Mouse (Mus musculus): ENCODE data around the gene Tomm70a. TPM values are rescaled to one million over a fixed set of nuclear protein-coding genes. Genes with fewer than 3 reads are reported as not detected.

Tomm70a gene
- total RNA-seq (2021) = 10 to 100 TPM; 40.4 to 43.9 TPM
- long read RNA-seq, experiment 1, full-length matches to known transcripts = 87 of 109 reads
- long read RNA-seq, experiment 1, partial matches to known transcripts = 18 of 109 reads
- long read RNA-seq, experiment 1, other reads (novel, unspliced or antisense) = 4 of 109 reads
- long read RNA-seq, experiment 2, full-length matches to known transcripts = 71 of 81 reads
- long read RNA-seq, experiment 2, partial matches to known transcripts = 9 of 81 reads
- long read RNA-seq, experiment 2, other reads (novel, unspliced or antisense) = 1 of 81 reads

DNA sequence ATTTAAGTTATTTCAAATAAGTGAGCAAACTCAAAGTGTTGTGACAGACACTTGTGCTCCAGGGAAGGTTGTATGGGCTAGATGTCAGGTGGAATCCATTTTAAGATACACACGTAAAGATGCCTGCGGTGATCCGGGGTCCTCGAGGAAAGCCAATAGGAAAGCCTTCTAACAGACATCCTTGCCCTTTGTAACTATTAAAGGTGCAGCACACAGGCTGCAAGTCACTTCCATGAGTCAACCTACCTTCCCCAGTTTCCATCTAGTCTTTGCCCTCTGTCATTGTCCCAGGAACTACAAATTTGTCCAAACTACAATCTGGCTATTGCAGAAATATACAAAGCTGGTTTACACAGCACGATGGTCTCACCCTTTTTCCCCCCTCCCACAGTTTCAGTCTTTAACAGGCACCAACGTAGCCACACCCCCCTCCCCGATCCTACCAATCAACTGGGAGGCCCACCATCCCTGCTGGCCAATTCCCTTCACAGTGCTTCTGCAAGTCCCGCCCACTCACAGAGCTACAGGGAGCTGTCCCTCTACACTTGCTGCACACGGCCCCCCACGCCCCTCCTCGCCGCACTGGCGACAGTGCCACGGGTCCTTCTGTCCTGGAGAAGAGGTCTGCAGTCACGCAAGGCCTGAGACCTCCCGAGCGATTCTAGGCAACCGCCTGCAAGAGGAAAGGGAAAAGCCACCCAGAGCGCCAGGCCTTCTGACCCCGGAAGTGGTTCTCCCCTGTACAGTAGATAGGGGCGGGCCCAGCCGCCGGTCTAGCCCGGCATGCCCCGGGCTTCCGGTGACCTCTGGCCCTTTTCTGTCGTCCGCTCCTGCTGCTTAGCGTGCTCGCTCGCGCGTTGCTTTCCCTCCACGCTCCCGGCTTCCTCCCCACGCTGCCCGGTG is at the start of gene Tomm70a:
Gene Tomm70a, plus strand, starts transcription at position 791 of the 903 bp plus-strand sequence.
- DNase-seq (ENCODE audit: low spot score in 2 of 2) = peak; percentile 83 to 92

GRCm38 (mm10) chr16:57075986-57076385 is 45.5 kb upstream of the Tomm70a start:
- no peak for DNase-seq (ENCODE audit: low spot score in 2 of 2)

DNA sequence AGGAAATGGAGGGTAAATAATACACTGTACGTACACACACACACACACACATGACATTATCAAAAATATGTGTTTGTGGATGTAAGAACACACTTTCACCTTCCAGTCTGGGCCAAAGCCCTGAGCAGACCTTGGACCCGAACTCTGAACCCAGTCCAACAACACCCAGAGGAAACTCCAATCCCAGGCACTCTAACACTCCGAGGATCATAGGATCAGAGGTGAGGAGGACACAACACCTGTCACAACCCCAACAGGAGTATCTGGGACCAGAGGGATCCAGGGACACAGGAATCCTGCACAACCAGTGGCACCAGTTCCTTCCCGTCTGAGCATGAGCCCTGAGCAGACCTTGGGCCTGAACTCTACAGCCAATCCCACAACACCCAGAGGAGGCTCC is 41.9 kb upstream of the Tomm70a start:
- no peak for DNase-seq (ENCODE audit: low spot score in 2 of 2)

- DNase-seq (ENCODE audit: low spot score in 2 of 2) = no peak
These were observed 29.0 kb upstream of the Tomm70a start for GRCm38 (mm10) chr16:57092460-57092859.

DNA sequence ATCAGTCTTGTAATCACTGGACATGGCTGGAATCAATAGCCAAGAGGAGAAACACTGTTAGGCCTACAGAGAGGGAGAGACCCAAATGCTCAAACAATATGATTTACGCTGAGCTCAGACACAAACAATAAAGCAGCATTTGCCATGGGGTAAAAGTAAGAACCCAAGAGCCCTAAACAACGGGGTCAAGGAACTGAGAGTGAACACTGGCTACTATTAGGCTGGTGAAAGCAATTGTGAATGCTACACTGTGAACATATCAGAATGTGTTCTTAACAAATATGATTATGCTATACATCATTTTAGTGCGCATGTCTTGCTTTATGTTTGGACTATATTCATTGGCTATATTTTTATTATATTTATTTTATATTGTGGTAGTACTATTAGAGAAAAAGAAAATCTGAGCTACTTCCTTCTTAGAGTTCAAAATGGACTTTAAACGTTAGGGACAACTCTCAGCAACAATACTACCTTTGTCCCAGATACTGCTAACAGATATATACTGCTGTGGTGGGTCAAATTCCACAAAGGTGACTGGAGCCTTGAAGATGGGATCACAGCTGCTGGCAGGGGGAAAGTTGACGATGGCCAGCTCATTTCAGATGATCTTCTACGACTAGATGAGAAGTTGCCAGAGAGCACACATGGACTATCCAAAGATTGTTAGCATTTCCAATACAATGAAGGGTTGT is 28.4 kb upstream of the Tomm70a start:
- no peak for DNase-seq (ENCODE audit: low spot score in 2 of 2)

- DNase-seq (ENCODE audit: low spot score in 2 of 2) = no peak
These were observed 22.9 kb upstream of the Tomm70a start for GRCm38 (mm10) chr16:57098468-57099144.

DNA sequence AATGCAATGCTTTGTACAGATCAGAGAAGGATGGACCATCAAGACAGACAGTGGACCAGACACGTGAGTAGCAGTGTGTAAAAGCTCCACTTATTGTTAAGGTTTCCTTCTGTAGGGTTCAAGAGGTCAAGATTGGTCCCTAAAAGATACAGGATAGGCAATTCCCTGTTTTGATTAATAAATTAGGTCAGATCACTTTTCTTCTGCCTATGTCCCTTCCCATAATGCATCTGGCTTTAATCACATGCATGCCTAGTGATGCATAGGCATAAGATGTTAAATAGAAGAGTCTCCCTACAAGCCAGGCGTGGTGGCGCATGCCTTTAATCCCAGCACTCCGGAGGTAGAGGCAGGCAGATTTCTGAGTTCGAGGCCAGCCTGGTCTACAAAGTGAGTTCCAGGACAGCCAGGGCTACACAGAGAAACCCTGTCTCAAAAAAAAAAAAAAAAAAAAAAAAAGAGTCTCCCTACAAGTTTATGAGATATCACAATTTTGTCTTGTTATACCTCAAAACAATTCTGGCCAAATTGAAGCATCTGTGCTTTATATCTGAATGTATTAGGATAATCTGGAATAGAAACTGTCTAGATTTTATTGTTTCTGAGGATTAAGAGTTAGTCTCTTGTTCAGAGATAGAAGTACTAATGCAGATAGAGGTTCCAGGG is 21.8 kb upstream of the Tomm70a start:
- DNase-seq (ENCODE audit: low spot score in 2 of 2) = no peak

- DNase-seq (ENCODE audit: low spot score in 2 of 2) = no peak
These were observed 20.3 kb upstream of the Tomm70a start for GRCm38 (mm10) chr16:57101174-57101573.

DNA sequence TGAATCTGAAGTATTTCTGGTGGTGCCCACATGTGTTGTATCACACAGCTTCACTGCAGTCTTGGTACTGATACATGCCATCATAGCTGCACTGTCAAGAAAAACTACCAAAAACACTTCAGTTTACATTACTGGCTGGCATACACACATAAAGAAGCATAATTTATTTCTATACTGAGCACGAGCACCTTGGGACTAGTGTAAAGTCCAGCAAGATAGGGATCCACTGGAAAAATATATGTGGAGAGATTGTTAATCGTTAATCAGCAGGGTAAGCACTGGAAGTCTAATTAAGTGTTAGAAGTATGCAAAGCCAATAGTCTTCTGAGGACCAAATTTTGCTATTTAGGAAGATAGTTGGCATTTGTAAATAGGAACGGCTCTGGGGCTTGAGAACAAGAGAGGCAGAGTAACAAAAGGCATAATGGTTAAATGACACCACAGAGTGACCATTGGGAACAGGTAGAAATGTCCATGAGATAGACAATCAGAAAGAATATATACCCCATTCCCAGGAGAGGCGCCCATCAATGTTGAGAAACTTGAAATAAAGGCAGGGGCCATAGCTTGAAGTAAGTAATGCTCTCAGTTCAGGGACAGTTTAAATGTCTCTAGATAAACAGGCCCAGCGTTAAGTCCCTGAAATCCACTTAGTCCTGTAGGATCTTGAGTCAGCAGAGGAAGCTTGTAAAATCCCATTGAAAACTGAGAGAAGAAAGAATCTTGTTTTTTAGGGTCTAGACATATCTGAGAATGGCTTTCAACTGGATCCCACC is 15.1 kb upstream of the Tomm70a start:
- no peak for DNase-seq (ENCODE audit: low spot score in 2 of 2)

- DNase-seq (ENCODE audit: low spot score in 2 of 2) = no peak
These were observed 5.4 kb upstream of the Tomm70a start for GRCm38 (mm10) chr16:57116066-57116465.

- DNase-seq (ENCODE audit: low spot score in 2 of 2) = no peak
These were observed 3.9 kb upstream of the Tomm70a start for GRCm38 (mm10) chr16:57117562-57117961.

GRCm38 (mm10) chr16:57121816-57122415 is 413 bp downstream of the Tomm70a start:
- DNase-seq (ENCODE audit: low spot score in 2 of 2) = no peak

DNA sequence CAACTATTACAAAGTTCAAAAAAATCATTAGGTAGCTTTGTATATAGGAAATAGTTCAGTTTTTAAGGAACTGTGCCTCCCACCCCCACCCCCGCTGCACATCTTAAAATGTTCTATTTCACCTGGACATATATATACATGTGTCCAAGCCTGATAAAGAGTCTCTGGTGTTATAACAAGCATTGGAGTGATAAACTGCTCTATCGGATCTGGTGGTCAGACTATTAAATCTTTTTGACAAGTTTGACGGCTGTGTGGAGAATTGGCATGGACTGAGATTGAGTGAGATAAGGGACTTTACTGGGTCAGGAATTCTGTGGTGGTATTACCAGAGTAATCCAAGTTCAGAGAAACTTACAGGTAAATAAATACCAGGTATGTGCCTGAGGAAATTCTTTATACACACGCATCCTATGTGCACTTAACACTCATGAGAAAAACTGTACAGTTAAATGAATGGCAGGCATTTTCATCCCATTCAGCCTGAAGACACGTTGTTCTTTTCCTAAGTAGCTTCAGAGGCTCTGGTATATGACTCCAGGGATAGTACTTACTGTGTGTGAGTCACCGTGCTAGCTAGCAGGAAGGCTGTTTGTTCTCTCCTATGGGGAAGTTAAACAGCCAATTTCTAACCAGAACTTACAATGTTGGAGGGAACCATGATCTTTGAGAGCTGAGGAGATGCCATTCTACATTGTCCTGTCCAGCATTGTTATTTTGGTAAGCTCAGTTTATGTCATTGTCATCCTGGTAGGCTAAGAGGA is 1.4 kb downstream of the Tomm70a start:
- DNase-seq (ENCODE audit: low spot score in 2 of 2) = no peak

DNA sequence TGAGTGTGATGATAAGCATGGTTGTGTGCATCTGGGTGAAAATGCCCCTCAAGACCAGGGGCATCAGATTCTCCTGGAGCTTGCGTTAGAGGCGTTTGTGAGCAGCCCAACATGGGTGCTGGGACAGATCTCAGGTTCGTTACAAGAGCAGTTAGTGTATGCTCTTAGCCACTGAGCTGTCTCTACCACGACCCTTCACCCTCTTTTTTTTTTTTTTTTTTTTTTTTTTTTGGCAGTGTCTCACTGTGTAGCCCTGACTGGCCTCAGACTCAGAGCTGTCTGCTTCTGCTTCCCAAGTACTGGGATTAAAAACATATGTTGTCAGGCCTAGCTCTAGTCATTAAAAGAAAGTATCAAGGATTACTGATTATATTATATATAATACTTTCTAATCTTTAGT is 4.8 kb downstream of the Tomm70a start:
- no peak for DNase-seq (ENCODE audit: low spot score in 2 of 2)

DNA sequence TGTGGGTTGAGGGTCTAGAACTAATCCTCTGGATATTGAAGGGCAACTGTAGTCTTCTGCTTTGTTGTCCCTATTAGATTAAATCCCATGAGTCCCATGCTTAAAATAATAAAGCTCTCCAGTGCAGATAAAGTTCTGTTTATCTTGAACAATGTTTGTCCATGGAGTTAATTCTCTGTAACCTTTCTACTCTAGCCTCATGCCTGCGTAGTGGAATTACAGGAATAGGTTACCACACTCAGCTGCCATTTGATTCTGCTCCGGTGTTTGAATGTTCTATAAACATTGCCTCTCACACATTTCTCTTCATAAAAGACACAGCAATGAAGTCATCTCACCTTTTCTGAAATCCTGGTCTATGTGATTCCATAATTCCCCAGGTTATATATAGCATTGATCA is 6.3 kb downstream of the Tomm70a start:
- no peak for DNase-seq (ENCODE audit: low spot score in 2 of 2)

DNA sequence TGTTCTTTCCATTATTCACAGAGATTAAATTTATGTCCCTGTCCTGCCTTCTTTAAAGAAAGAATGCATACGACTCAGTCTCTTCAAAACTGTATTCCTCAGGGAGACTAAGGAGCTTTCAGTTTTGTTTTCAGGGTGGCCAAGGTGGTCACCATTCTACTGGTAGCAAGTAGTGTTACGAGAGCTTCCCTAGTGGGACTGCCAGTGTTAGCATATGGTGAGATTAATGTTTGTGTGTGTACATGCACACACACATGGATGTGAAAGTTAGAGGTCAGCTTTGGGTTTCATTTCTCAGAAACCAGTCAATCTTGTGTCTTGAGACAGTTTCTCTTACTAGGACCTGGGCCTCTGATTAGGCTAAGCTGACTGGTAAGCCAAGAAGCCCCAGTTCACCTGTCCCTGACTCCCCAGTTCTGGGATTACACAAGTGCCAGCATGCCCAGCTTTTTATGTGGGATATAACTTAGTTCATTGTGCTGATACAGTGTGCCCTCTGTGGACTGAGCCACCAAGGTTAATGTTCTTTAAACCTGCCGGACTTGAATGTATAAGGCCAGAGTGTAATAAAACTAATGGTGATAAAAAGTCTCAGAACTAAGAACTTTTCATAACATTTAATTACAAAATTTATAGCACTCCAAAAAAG is 9.4 kb downstream of the Tomm70a start:
- DNase-seq (ENCODE audit: low spot score in 2 of 2) = no peak

- DNase-seq (ENCODE audit: low spot score in 2 of 2) = no peak
These were observed 10.0 kb downstream of the Tomm70a start for GRCm38 (mm10) chr16:57131544-57131943.

DNA sequence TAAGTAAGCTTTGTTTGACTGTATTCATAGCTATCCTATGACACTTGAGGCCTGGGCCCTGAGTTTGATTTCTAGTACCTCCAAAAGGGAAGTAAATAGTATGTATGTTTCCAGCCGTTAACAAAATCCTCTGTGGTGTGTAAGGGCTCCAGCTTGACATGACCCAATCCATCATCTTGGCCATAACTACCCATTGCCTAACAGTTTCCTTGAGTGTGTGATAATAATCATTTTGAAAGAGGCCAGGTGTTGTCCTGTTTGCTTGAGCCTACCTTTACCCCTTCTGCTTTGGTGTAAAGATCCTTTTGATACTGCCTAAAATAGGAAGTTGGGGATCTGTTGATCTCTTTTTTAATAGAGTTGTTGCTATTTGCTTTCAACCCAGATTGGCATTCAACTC is 10.8 kb downstream of the Tomm70a start:
- no peak for DNase-seq (ENCODE audit: low spot score in 2 of 2)
